Mouse (Mus musculus): Measurements from ENCODE around the gene Prg2.

Prg2 gene

DNA sequence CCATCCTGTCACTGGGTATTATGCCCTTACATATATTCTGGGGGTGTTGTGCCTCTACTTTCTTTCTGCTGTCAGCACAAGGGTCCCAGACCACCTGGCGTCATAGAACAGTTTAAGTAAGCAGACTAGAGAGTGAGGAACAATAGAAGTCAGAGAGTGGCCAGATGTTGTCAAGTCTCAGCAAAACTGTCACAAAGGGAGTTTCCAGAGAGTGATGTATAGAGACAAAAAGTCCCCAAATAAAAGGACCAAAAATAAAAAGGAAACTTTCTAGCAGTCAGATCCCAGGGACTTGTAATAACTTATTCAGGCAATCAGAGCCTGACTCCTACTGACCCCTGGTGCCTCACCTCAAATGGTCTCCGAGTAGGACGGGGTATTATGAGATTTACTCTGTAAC, 18.4 kb upstream of the Prg2 start:
- no peak for DNase-seq (ENCODE audit: low spot score)

DNA sequence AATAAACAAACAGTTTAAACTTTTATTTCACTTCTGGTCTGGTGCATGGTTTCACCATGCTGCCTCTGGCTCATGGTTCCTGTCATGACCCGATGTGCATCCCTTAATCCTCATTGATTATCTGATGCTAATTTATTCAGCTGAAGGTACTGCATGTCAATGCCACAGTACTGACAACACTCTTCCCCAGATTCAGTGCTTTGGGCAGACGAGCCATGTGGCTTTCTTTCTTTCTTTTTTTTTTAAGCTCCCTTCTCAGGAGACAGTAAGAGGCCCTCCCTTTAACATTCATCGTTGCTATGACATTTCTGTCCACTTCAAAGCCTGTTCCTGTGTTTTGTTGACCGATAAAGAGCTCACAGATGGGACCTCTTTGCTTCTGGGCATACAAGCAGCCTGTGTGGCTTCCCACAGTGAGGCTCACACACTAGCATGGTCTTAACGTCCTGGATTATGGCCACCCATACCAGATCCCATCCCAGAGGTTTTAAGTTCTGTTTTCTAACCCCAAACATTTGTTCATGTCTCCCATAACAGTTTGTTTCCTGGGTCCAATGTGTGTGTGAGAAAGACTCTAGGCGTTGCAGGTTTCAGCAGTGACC, 17.3 kb upstream of the Prg2 start:
- DNase-seq (ENCODE audit: low spot score) = no peak

DNA sequence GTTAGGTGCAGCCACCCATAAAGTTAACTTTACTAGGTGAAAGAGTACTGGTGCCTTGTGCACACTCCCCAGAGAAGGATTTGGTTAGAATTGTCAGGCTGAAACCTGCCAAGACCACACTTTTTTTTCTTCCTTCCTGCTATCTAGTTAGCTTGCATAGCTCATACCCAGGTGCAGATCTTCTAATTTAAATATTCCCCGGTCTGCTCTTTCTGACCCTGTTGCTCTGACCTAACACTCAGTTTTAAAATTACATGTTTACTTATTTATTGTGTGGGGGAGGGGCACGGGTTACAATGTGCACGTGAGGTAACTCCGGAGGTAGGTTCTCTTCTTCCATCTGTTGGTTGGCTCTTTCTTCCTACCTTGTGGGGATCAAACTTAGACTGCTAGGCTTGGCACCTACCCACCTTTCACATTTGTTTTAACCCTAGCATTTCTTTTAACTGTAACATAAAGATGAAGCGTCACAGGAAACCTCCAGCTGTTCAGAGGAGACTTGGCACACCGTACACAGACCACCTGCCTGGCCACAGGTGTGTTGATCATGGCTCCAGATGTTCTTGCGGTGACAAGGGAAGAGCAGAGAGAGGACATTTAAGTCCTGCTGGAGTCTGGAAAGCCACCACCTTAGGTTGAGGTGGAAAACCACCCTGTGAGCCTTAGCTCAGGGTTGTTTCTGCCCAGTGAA, 16.0 kb upstream of the Prg2 start:
- DNase-seq (ENCODE audit: low spot score) = no peak

DNA sequence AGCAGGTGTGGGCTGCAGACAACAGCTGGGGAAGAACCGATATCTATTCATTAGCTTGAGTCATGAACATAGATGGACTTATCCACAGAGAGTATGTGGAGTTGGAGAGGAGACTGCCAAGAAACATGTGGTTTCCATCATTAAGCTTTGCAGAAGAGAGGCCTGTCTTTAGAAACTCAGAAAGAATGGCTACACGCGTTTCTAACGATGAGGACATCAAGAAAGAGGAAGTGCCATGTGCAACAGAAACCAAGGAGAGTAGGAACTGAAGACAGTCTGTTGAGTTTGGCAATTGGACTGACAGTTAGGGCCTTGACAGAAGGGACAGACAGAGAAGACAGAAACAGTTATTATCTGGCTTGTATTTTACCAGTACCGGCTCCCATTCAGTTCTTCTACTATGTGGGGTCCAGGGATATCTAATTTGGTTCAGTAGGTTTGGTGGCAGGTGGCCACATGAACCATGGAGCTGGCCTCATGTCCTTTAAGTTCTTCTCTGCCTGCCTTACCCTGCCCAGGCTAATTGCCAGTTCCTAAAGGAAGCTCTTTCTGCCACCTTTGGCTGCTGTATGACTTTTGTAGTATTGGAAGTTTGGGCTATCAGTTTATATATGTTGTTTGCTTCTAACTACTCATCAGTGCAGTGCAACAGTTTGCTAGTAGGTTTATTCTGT, 12.8 kb upstream of the Prg2 start:
- DNase-seq (ENCODE audit: low spot score) = no peak

DNA sequence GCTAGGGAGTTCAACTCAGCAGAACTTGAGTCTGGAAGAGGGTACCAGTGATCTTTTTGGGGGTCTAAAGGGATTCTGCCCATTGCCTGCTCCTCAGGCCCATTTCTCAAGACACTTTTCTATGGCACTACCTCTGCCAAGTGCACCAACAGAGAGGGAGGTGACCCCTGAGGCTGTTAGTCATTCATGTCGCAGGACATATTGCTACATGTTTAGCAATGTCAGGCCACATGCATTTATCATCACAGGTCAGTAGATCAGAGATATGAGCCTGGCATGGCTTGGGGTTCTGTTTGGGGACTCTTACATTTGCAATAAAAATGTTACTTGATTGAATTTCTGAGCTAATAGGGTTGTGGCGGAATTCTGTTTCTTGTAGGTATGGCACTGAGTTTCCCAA, 4.7 kb upstream of the Prg2 start:
- no peak for DNase-seq (ENCODE audit: low spot score)

DNA sequence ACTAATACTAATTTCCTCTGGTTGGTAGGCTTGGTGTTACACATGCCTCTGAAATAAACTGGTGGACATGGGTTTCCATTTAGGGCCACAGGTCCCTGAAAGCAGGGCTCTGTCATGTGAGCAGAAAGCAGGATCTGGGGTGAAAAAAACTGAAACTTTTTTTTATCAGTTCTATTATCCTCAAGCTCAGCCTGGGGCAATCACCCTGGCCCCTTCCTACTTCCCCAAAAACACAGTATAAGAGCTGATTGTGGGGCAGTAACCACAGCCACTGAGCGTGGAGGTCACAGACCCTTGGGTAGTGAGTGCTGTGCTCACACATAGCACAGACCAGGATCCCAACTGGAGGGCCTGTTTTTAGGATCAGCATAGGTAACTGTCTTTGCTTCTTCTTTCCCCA, 7.7 kb downstream of the Prg2 start, which contains the start of gene Prg3:
Prg3 (plus strand) TSS at position 286 of the 400 bp plus-strand sequence.
- DNase-seq (ENCODE audit: low spot score) = no peak

DNA sequence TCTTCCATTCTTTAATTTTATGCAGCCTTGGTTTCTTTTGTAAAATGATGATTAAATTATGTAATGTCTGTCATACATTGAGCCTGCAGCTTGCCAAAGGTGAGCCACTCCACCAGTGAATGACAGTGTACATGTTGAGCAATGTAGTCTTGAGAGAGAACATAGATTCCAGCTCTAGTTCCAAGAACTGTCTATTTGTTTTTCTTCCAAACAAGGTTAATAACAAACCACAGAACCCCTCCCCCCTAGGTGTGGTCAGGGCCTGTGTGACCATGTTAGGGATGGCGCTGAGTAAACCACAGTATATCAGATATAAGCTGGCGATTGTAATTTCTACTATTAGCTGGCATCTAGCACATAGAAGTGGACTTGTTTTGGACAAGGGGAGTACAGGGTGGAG, 16.1 kb downstream of the Prg2 start:
- DNase-seq (ENCODE audit: low spot score) = no peak

DNA sequence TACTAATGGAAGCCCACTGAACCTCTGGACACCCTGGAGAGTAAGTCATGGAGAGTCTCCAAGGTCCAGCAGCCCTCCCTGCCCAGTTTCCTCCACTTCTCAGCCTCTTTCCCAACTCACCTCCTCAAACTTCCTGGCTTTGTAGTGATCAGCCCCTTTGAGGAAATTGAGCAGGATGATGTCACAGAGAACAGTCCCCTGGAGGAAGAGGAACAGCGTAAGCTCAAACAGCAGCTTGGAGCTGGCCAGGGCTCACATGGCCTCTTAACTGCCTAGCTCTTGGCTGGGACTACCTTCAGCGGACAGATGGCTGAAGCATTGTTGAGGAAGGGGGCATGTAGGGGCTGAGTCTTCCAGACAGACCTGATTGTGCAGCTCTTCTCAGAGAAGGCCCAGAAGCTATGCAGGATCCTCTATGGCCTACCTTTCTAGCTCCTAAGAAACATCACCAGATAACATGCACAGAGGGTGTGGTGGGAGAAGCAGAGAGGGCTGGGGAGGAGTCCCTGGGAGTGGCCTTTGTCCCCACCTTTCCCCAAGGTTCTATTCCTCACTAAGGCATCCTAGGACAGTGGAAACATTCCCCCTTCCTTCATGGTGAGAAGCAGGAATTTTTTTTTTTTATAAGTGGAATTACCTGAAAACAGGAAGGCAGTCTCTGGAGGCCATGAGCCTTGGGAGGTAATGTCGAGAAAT, 19.4 kb downstream of the Prg2 start:
- DNase-seq (ENCODE audit: low spot score) = no peak

DNA sequence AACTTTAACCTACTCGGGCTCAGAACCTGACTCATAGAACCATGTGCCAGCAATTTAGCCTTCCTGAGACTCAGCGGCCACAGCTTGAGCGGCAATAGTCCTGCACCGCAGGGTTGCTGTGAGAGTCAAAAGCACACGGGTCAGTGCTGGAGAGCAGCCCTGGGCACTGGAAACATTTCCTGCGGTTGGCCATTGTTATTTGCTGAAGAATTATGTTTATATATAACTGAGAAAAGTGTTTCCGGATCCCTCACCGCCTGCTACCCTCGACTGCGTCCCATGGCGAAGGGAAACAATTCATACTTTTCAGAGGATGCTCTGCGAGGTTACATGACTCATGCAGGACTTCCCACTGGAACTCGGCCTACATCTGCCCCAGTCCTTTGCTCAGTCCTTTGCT, 21.2 kb downstream of the Prg2 start:
- DNase-seq (ENCODE audit: low spot score) = no peak

DNA sequence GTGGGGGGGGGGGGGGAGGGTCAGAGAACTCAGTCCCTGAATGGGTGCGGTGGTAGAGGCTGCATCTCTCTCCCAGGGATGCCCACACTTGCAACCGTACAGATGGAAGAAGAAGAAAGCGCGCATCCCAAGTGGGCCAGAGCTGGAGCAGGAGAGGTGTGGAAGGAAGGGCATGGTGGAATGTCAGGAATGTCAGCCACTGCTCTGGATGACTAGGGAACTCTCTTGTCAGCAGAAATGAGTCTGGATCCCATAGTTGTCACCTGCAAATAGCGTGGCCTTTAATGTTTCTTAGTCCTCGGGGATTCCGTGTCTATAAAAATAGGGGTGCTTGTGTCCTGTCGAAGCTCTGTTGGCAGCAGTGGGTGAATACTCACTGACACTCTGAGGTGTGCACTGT, 22.3 kb downstream of the Prg2 start:
- DNase-seq (ENCODE audit: low spot score) = no peak

DNA sequence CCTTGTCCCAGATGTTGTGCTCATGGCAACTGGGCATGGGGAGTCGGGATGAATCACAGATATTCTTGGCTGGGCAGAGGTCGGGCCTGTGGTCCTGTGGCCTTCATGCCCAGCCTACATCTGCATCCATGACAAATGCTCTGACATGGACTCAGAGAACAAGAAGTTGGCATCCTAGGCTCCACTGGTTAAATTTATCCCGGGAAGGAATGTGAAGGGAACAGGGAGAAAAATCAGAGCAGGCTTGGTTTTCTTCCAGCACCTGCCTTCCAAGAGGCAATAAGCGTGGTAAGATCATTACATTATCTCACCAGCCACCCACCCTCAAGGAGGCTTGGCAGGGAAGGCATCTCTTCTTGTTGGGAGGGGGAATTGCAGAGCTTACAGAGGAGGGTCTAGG, 24.1 kb downstream of the Prg2 start:
- no peak for DNase-seq (ENCODE audit: low spot score)

DNA sequence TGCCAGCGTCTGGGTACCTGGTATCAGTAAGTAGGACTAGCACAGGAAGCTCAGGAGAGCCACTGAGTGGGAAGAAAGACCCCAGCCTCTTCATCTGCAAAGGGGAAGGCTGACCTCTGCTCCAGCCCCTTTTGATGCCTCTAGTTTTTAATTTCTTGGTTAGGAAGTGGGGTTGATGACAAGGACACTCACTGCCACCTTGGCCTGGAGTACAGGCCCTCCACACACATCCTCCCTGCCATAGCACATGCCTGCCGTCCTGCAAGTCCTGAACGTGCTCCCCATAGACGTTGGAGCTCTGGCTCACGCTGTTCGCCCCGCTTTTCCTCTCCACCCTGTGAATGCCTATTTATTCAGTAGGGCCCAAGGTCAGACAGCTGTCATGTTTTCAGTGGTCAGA, 26.3 kb downstream of the Prg2 start:
- DNase-seq (ENCODE audit: low spot score) = no peak

DNA sequence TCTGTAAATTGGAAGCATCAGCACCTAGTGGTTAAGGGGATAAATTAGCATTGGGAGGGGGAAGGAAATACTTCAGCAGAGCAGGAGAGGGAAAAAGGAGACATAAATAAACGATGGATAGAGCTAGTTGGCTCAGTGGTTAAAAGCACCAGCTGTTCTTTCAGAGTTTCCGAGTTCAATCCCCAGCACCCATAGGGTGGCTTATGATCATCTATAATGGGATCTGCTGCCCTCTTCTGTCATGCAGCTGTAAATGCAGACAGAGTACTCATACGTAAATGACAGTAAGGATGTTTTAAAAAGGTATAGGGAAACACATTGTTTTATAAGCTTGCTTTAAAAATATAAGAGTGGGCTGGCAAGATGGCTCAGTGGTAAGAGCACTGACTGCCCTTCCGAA, 27.5 kb downstream of the Prg2 start:
- no peak for DNase-seq (ENCODE audit: low spot score)

DNA sequence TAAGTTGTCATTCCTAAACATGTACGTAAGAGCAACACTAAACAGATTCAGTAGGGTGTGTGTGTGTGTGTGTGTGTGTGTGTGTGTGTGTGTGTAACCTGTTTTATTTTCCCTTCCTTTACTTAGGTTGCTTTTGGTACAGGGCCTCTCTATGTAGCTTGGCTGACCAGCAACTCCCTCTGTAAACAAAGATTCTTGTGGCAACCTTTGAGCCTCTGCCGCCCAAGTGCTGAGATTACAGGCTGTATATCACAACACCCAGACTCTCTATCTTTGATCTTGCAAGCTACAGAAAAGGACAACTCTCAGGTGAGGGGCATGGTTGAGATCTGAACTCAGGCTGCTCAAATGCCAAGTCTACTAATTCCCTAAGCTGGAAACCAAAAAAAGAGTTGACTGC, 29.0 kb downstream of the Prg2 start:
- no peak for DNase-seq (ENCODE audit: low spot score)

DNA sequence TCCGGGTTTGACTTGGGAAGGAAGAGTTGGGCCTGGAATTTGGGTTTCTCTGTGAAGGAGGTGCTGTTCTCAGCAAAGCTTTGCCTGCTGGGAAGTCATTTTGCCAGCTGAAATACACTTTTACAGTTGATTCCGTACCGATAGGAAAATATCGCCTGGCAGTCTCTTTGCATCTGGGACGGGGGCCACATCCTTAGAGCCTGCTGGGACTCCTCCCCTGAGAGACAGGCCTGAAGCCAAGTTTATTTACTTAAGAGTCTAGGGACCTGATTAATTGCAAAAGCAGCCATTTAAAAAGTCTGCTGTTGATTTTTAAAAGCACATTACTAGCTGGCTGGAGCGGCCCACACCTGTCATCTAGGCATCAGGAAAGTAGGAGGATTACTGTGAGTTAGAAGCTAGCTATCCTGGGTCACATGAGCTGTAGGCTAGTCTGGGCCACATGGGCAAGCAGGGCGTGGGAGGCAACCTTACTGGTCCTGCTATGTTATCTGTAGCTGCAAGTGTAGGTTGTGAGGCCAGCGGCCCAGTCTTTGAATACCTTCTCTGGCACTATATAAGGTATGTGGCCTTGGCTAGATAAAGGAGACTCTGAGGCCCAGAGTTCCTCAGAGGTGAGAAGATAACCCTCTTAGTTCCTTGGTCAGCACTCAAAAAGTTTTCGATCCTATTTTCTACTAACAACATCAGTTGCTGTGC, 31.8 kb downstream of the Prg2 start:
- peak; percentile 17 for DNase-seq (ENCODE audit: low spot score)

DNA sequence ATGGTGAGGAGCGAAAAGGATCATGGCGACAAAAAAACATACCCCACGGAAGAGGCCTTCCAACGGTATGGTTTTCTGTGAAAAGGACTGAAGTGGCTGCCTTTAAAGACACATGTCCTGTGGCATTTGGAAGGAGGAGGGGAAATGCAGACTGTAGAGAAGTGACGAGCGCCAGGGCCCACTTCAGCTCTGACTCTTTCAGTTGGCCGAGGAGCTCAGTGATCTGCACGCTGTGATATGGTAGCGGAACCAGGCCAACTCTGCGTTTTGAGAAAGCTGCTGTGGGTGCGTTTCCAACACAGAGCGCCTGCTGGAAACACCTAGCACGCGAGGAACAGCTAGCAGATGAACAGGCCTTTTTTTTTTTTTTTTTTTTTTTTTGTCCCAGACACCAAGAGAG, 32.4 kb downstream of the Prg2 start:
- no peak for DNase-seq (ENCODE audit: low spot score)

DNA sequence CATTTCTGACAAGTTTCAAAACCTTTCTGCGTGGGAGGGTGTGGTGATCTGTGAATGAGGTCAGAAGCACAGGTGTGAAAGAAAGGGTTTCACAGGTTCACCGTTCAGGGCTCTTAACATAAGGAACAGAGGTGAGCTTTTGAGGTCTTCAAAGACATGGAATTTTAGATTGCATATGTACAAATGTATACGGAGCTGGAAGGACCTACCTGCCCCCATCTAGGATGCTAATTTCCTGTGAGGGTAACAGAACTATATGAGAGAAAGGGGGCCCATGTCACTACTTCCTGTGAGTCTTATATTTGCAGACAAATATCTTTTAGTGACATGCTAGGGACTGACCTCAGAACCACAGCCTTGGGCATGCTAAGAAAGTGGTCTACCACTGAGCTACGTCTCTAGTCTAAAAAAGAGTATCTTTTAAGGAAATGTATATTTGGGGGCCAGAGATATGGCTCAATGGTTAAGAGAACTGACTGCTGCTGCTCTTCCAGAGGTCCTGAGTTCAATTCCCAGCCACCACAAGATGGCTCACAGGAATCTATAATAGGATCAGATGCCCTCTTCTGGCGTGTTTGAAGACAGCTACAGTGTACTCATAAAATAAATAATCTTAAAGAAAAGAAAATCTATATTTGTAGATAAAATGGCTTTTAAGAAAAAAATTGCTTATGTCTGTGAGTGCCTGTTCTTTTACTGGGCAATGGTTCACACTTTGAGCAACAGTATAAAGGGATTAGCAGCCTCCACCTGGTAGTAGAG, 33.7 kb downstream of the Prg2 start:
- DNase-seq (ENCODE audit: low spot score) = no peak

DNA sequence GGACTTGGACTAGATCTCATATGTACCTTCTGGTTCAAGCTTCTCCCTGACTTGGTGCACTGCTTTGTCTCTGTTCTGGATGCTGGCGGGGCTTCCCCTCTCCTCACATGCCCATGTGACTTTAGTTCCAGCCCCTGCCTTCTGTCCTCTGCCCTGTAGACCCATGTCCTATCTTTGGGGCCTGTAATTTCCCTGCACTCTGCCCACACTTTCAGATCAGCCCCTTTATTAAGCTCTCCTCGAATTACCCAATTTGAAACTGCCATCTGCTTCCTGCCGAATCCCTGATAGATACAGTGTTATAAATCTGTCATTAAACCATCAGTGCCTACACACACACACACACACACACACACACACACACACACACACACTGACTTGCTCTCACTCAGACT, 34.3 kb downstream of the Prg2 start:
- no peak for DNase-seq (ENCODE audit: low spot score)

DNA sequence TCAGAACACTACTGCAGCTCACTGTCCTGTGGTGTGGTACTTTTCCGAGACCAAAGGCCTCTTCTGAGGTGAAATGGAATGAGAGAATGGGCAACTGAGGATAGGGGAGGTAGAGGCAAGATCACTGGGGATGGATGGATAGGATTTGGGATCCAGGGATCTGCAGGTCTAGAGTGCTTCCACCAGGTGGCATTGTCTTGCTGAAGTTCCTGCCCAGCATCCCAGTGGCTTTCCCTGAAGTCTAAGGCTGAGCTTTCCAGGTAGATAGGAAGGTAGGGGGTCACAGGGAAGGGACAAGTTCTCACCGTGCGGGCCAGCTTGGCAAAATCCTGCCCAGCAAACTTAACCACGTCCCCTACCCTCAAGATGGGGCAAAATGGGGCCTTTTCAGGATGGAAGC, 41.8 kb downstream of the Prg2 start:
- peak; percentile 20 for DNase-seq (ENCODE audit: low spot score)

DNA sequence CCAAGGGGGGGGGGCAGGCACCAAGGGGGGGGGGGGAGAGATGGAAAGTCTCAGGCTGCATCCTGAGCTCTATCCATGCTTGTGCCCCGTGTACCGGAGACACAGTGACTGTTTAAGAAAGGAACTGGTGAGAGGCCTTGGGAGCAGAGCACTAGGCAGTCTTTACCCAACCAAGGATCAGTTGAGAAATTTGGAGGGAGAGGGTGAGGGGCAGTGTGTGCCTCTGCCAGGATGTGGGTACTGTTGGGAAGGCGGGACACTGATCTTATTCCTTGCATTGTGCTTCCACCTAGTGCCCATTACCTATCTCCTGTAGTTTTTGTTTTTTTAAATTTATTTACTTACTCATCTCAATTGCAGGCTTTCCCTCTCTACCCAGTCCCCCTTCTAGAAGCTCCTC, 45.9 kb downstream of the Prg2 start:
- DNase-seq (ENCODE audit: low spot score) = no peak

DNA sequence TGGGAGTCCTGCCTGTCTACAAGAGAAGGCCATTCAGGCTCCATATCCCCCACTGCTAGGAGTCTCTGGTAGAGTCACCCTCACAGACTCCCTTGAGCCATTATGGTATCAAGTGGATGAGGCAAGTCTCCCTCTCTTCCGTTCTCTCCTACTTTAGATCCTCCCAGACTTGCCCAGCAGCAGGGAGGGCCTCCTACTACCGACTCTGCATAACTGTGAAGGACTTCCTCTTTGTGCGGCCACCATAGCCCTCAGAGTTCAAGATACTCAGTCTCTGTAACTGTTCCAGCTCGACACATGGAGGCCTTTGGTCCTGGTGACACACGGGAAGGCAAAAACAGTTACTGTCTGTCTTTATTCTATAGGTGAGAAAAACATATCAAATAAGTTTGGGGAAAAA, 47.0 kb downstream of the Prg2 start:
- DNase-seq (ENCODE audit: low spot score) = no peak

DNA sequence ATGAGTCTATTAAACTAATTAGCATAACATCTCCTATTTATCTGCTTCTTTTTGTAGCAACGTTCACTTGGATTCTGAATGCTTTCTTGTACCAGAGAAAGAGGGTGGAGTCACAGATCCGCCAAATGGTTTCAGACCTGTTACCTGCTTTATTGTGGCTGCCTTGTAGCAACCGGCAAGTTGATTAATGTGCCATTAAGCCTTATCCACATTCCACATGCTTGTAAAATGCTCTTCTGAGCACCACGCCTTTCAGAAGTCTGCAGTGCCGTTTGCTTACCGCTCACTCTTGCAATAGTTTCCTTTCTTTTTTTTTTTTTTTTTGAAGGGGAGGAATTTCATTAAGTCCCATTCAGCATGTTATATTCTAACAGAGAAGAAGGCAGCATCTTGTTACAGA, 49.6 kb downstream of the Prg2 start:
- DNase-seq (ENCODE audit: low spot score) = no peak
